Mouse (Mus musculus) layer of hippocampus, adult 11-12 months (tissue): ENCODE results near the gene Iqcm.
"Not testable (repeated sequence)": the region's sequence is repeated elsewhere in the genome, so short reads cannot be mapped to it uniquely, and the experiment has no call there.

Experiments used
- DNase-seq: peaks from one replicate; pipeline ENCODE4 v3.0.0; 2022; ENCODE audit warnings: low spot score

Gene Iqcm

GRCm38 (mm10) chr8:75448394-75448793 is at the start of gene Iqcm:
TSS of gene Iqcm (plus strand) at chr8:75448694.
- DNase-seq: no peak

- no peak for DNase-seq
Measured at GRCm38 (mm10) chr8:75406489-75406888, 42.0 kb upstream of the Iqcm start, which contains the start of gene Gm10358. TSS of gene Gm10358 (minus strand) at chr8:75406589.

- not testable (repeated sequence) for DNase-seq
Measured at GRCm38 (mm10) chr8:75415696-75416095, 32.8 kb upstream of the Iqcm start.

DNA sequence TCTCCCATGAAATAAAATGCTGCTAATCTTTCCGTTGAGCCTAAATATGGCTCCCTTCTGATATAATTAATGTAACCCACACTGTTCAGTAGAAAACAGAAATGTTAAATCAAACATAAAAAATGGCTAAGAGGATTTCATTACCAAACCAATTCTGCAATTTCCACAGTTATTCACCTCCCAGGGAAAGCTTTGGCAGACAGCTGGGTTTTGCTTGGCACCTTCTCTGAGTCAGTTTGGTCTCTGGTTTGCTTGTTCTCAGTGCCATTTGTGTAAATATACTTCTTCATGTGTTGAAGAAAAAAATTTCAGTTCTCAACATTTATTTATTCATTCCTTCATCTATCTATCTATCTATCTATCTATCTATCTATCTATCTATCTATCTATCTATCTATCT is 28.3 kb downstream of the Iqcm start:
- DNase-seq: peak; percentile 12

DNA sequence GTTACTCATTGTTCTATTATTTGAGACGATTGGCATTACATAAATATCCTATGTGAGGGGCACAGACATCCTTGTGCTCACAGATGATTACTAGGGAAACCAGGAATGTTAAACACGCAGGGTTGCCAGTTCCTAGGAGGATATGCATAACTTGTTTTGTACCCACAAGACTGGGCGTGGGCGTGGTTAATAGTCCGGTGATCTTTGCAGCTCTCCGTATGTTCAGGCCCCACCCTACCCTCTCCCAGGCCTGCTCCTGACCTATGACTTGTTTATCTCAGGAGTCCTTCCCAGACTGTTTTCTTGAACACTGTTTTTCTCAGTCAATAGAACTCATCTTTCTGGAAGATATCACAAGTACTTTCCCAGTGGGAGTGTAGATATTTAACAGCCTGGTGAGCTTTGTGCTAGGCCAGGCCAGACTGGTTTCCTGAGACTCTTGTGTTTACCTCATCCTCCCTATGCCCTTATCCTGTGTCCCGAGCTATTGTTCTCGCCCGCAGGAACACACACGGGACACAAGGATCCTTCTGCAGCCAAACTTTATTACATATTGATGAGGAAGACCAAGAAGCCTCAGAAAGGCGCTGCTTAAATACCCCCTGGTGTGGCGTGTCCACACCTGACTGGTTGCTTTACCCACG is 40.7 kb downstream of the Iqcm start:
- DNase-seq: no peak

DNA sequence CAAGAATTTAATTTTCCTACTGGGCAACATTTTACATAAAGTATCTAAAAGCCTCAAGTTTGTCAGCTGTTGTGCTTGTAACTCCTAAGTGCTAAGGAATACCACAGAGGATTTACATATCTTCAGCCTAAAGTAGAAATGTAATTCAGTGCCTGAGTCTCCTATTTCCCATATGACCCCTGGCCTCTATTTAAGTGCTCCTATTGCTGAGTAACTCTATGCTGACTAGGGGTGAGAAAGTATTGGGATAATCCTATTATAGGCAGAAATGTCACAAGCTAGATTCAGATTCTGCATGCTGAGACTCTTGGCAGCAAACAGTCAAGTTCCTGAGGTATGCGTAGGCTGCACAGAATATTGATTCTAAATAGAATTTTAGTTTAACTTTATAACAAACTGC is 60.8 kb downstream of the Iqcm start:
- no peak for DNase-seq

- no peak for DNase-seq
Measured at GRCm38 (mm10) chr8:75513786-75514185, 65.3 kb downstream of the Iqcm start.

- DNase-seq: no peak
Measured at GRCm38 (mm10) chr8:75549284-75549683, 100.8 kb downstream of the Iqcm start.

DNA sequence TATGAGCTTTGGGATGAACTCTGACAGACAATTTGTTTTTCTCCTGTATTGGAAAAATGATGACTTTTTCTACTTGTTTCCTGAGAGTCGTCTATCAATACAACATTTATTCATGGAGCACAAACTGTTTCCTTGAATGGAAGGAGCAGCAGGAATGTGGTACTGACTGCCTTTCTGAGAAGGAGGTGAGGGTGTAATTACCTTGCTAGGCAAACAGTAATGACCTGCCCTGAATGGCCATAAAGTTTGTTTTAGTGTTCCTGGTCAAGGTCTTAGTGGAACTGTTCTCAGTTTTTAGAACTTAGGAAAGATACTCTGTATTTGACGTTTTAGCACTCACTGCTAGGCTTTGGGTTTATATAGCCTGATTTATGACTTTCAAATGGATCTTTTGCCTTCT is 147.8 kb downstream of the Iqcm start:
- no peak for DNase-seq

- DNase-seq: no peak
Measured at GRCm38 (mm10) chr8:75642958-75643357, 194.5 kb downstream of the Iqcm start.

GRCm38 (mm10) chr8:75659287-75659686 is 210.8 kb downstream of the Iqcm start:
- DNase-seq: peak; percentile 56

GRCm38 (mm10) chr8:75746561-75746960 is 298.1 kb downstream of the Iqcm start:
- no peak for DNase-seq

- no peak for DNase-seq
Measured at GRCm38 (mm10) chr8:75755596-75755995, 307.1 kb downstream of the Iqcm start.

GRCm38 (mm10) chr8:75828468-75829132 is 380.1 kb downstream of the Iqcm start:
- no peak for DNase-seq

DNA sequence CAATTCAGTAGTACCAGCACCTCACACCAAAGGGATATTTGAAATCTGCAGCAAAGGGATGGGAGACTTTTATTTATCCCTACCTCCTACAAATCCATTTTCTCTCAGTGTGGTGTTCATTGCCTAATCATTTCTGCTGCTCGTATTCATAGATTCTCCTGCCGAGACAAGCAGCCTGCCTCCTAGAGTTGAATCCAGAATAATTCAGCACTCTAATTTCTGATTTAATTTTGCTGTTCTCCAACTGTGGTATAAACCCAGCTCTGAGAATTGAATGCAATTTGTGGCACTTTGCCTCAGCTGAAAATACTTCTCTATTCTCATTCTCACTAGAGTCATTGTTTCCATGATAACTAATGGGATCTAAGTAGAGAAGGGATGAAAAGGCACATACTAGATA is 386.8 kb downstream of the Iqcm start:
- DNase-seq: peak; percentile 14

GRCm38 (mm10) chr8:75917603-75918344 is 469.3 kb downstream of the Iqcm start:
- DNase-seq: no peak

- peak; percentile 20 for DNase-seq
Measured at GRCm38 (mm10) chr8:75949166-75949565, 500.7 kb downstream of the Iqcm start.

DNA sequence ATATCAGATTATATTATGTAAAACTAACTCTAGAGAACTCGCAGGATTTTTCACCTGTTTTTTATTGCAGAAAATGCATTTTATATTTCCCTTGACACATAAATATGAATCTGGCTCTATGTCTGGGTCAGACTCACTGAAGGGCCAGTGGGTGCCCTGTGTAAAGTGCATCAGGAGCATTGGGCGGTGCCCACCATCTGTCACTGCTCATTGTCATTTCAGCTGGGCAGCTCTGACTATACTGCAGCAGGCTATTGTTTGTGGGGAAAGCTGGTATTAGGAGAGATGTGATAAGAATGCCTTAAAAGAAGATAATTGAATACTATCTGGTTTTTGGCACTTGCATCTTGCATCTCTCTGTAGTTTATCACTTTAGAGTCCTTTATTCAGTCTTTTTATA is 507.5 kb downstream of the Iqcm start:
- DNase-seq: no peak

DNA sequence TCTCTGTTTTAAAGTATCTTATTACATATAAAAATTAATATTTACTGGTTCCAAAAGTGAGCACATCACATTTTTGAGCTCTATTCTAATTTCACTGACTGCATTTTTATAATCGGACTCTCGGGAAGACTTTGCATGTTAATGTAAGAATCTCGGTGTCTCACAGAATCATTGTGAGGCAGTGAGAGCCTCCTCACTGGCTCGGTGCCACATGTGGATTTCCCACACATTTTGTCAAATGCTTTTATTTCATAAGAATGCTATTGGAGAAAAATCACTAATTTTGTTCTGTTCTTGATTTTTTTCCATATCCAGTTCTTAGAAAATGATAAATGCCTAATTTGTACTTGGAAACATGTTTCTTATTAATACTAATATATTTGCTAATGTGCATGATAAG is 570.0 kb downstream of the Iqcm start:
- no peak for DNase-seq
